Comparison of ENCODE assay signal across 17 mouse cellular contexts in the genomic region with DNA sequence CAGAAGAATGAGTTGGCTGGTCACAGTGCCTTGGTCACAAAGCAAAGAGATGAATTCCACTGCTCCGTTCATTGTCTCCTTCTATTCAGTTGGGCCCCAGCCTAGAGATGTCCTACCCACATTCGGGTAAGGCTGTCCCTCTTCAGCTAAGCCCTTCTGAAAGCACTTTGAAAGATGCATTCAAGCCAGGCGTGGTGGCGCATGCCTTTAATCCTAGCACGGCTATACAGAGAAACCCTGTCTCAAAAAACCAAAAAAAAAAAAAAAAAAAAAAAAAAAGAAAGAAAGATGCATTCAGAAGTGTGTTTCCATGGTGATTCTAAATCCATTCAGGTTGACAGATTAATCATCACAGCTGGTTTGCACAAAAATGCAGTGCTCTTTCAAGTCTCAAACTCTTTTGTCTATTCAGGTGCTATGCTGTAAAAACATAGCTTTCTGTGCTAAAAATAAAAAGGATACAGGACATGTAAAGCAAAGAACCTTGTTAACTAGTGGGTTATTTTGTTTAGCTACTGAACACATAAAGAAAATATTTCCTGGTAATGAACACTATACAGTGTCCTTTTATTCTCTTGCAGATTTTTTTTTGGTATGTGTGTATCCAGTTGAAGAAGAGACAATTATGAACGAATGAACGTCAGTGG. TPM values are rescaled to one million over a fixed set of nuclear protein-coding genes. Genes with fewer than 3 reads are reported as not detected.
DNase-seq lines count a peak whose midpoint lies in the region; ATAC-seq and TF ChIP-seq lines count a peak whose summit lies in the region.
"Had no signal": no experiment of that assay in that cellular context is flagged by ENCODE, and none has a peak within 500 bp of the region (broad histone marks: within the 10 kb centered on the region; RNA-seq: fewer than 3 reads in every experiment).

No protein-coding gene starts in this region.

- no peak overlapping the region for H3K4me2 ChIP-seq in hindbrain, embryonic 12.5 days (replicated peaks)
- H3K4me2 ChIP-seq in hindbrain, embryonic 13.5 days, result no peak overlapping the region
- 0 out of 2 replicates have a peak overlapping the region, but pooled peaks have one; percentile 5 for H3K4me2 ChIP-seq in forebrain, embryonic 11.5 days (ENCODE audit: low read depth, low read length, severe bottlenecking)
- H3K4me2 ChIP-seq in liver, postnatal 0 days (ENCODE audit: low read depth, low read length), result no peak overlapping the region
- H3K4me2 ChIP-seq: limb, embryonic 15.5 days; neural tube, embryonic 13.5 days had no signal

- WGBS in hindbrain, embryonic 12.5 days, result 29% methylated on average over 7 of the region's 7 CpGs
- WGBS in hindbrain, embryonic 13.5 days, result 19% methylated on average over 7 of the region's 7 CpGs
- 21% methylated on average over 7 of the region's 7 CpGs for WGBS in forebrain, embryonic 11.5 days
- WGBS in liver, postnatal 0 days (ENCODE audit: insufficient replicate concordance), result 81% methylated on average over 7 of the region's 7 CpGs

- no peak overlapping the region for H3K4me3 ChIP-seq in hindbrain, embryonic 12.5 days
- H3K4me3 ChIP-seq in hindbrain, embryonic 13.5 days, result no peak overlapping the region
- no peak overlapping the region for H3K4me3 ChIP-seq in forebrain, embryonic 11.5 days (ENCODE audit: low read depth, low read length)
- no peak overlapping the region for H3K4me3 ChIP-seq in liver, postnatal 0 days (ENCODE audit: low read depth, low read length)
- H3K4me3 ChIP-seq: gastrocnemius, adult 2 months; limb, embryonic 15.5 days; neural tube, embryonic 13.5 days had no signal

- no peak for TF ChIP-seq CTCF in liver, postnatal 0 days (IDR thresholded peaks at IDR 0.05; ENCODE audit: low read depth)

- peak; percentile 75 for ATAC-seq in hindbrain, embryonic 12.5 days (ENCODE audit: low FRiP score)
- no peak for ATAC-seq in hindbrain, embryonic 13.5 days (ENCODE audit: low FRiP score)
- ATAC-seq in forebrain, embryonic 11.5 days (replicated peaks; ENCODE audit: low FRiP score), result peak; percentile 96
- peak; percentile 46 for ATAC-seq in inflammation-experienced regulatory T-cells, adult 6 months
- ATAC-seq in liver, postnatal 0 days, result no peak

- TF ChIP-seq EP300 in liver, postnatal 0 days (IDR thresholded peaks at IDR 0.05; ENCODE audit: low read depth), result no peak

- no peak overlapping the region for H3K27ac ChIP-seq in hindbrain, embryonic 12.5 days
- no peak overlapping the region for H3K27ac ChIP-seq in hindbrain, embryonic 13.5 days
- H3K27ac ChIP-seq in forebrain, embryonic 11.5 days (ENCODE audit: low read depth, low read length), result peak overlapping the region; percentile 69
- no peak overlapping the region for H3K27ac ChIP-seq in liver, postnatal 0 days (ENCODE audit: low read depth)
- H3K27ac ChIP-seq: gastrocnemius, adult 2 months; limb, embryonic 15.5 days; neural tube, embryonic 13.5 days had no signal

- H3K36me3 ChIP-seq in hindbrain, embryonic 12.5 days, result no peaks in the 10 kb centered on the region
- H3K36me3 ChIP-seq in hindbrain, embryonic 13.5 days, result no peaks in the 10 kb centered on the region
- no peaks in the 10 kb centered on the region for H3K36me3 ChIP-seq in forebrain, embryonic 11.5 days (ENCODE audit: control insufficient read depth, insufficient read depth, low read length)
- no peaks in the 10 kb centered on the region for H3K36me3 ChIP-seq in liver, postnatal 0 days (replicated peaks; ENCODE audit: insufficient read depth, low read length)
- H3K36me3 ChIP-seq: limb, embryonic 15.5 days; neural tube, embryonic 13.5 days had no signal

- H3K27me3 ChIP-seq in hindbrain, embryonic 12.5 days, result no peaks in the 10 kb centered on the region
- no peaks in the 10 kb centered on the region for H3K27me3 ChIP-seq in hindbrain, embryonic 13.5 days
- no peaks in the 10 kb centered on the region for H3K27me3 ChIP-seq in forebrain, embryonic 11.5 days (ENCODE audit: control insufficient read depth, insufficient read depth, low read length)
- H3K27me3 ChIP-seq in liver, postnatal 0 days (ENCODE audit: insufficient read depth, low read length), result no peaks in the 10 kb centered on the region
- H3K27me3 ChIP-seq: limb, embryonic 15.5 days; neural tube, embryonic 13.5 days had no signal

- DNase-seq in forebrain, embryonic 11.5 days (ENCODE audit: low spot score), result peak; percentile 72
- no peak for DNase-seq in thymus, postnatal 4 days
- DNase-seq in kidney, adult 18-20 months, result no peak
- DNase-seq in liver, postnatal 0 days, result no peak
- DNase-seq: cerebellum, adult 2 months; gastrocnemius, adult 2 months; heart, adult 18-20 months; kidney, postnatal 14 days; layer of hippocampus, adult 9-11 months; lung, adult 18-20 months; lung, postnatal 36 days; thymus, postnatal 25 days had no signal

- H3K9me3 ChIP-seq in hindbrain, embryonic 12.5 days (replicated peaks), result no peaks in the 10 kb centered on the region
- no peaks in the 10 kb centered on the region for H3K9me3 ChIP-seq in hindbrain, embryonic 13.5 days
- H3K9me3 ChIP-seq in forebrain, embryonic 11.5 days (ENCODE audit: control insufficient read depth, low read length), result no peaks in the 10 kb centered on the region
- no peaks in the 10 kb centered on the region for H3K9me3 ChIP-seq in liver, postnatal 0 days (ENCODE audit: low read length)
- H3K9me3 ChIP-seq: limb, embryonic 15.5 days; neural tube, embryonic 13.5 days had no signal

- H3K4me1 ChIP-seq in hindbrain, embryonic 12.5 days, result no peaks in the 10 kb centered on the region
- H3K4me1 ChIP-seq in hindbrain, embryonic 13.5 days (replicated peaks), result no peaks in the 10 kb centered on the region; the same call in 1 of the 2 replicates
- H3K4me1 ChIP-seq in forebrain, embryonic 11.5 days (replicated peaks; ENCODE audit: control insufficient read depth, insufficient read depth, low read length), result no peaks in the 10 kb centered on the region; the same call in 1 of the 2 replicates
- H3K4me1 ChIP-seq in liver, postnatal 0 days (ENCODE audit: insufficient read depth), result no peaks in the 10 kb centered on the region
- H3K4me1 ChIP-seq: limb, embryonic 15.5 days; neural tube, embryonic 13.5 days had no signal

- H3K9ac ChIP-seq in hindbrain, embryonic 12.5 days, result no peak overlapping the region
- no peak overlapping the region for H3K9ac ChIP-seq in hindbrain, embryonic 13.5 days
- H3K9ac ChIP-seq in forebrain, embryonic 11.5 days (ENCODE audit: low read length), result no peak overlapping the region
- no peak overlapping the region for H3K9ac ChIP-seq in liver, postnatal 0 days (replicated peaks)
- H3K9ac ChIP-seq: limb, embryonic 15.5 days; neural tube, embryonic 13.5 days had no signal

RNA-seq across cellular contexts. Expression of a gene that starts 8.9 kb away (rescaled TPM):
- polyA plus RNA-seq in hindbrain, embryonic 12.5 days (2016; fragmentation: Nextera tagmentation; extraction: Ambion mirVana), result 53.6 and 54.5 TPM in 2 replicates
- 64.5 and 64.6 TPM in 2 replicates for polyA plus RNA-seq in hindbrain, embryonic 13.5 days (2015; fragmentation: Nextera tagmentation; extraction: Ambion mirVana)
- polyA plus RNA-seq in forebrain, embryonic 11.5 days (2014; fragmentation: Nextera tagmentation; extraction: Ambion mirVana), result 37.6 and 41.4 TPM in 2 replicates
- polyA plus RNA-seq in inflammation-experienced regulatory T-cells, adult 6 months (2017; shearing (Covaris generic)), result 10 to 100 TPM; 47.4 to 75.2 (median 62.0) TPM
- polyA plus RNA-seq in liver, postnatal 0 days (2015; fragmentation: Nextera tagmentation; extraction: Ambion mirVana), result 7.4 and 10.6 TPM in 2 replicates

RNA-seq across cellular contexts. Expression of a gene that starts 19.4 kb away (rescaled TPM):
- 25.1 and 25.3 TPM in 2 replicates for polyA plus RNA-seq in hindbrain, embryonic 12.5 days (2016; fragmentation: Nextera tagmentation; extraction: Ambion mirVana)
- polyA plus RNA-seq in hindbrain, embryonic 13.5 days (2015; fragmentation: Nextera tagmentation; extraction: Ambion mirVana), result 20.4 and 22.3 TPM in 2 replicates
- 31.2 and 33.6 TPM in 2 replicates for polyA plus RNA-seq in forebrain, embryonic 11.5 days (2014; fragmentation: Nextera tagmentation; extraction: Ambion mirVana)
- polyA plus RNA-seq in inflammation-experienced regulatory T-cells, adult 6 months (2017; shearing (Covaris generic)), result 10 to 100 TPM; 24.6 to 33.4 (median 32.3) TPM
- polyA plus RNA-seq in liver, postnatal 0 days (2015; fragmentation: Nextera tagmentation; extraction: Ambion mirVana), result 15.2 and 15.7 TPM in 2 replicates

RNA-seq across cellular contexts. Expression of a gene that starts 27.5 kb away (rescaled TPM):
- 270 and 291 TPM in 2 replicates for polyA plus RNA-seq in hindbrain, embryonic 12.5 days (2016; fragmentation: Nextera tagmentation; extraction: Ambion mirVana)
- polyA plus RNA-seq in hindbrain, embryonic 13.5 days (2015; fragmentation: Nextera tagmentation; extraction: Ambion mirVana), result 252 and 255 TPM in 2 replicates
- polyA plus RNA-seq in forebrain, embryonic 11.5 days (2014; fragmentation: Nextera tagmentation; extraction: Ambion mirVana), result 332 and 372 TPM in 2 replicates
- 100 to 1,000 TPM; 229 to 302 (median 268) TPM for polyA plus RNA-seq in inflammation-experienced regulatory T-cells, adult 6 months (2017; shearing (Covaris generic))
- 61.8 and 64.2 TPM in 2 replicates for polyA plus RNA-seq in liver, postnatal 0 days (2015; fragmentation: Nextera tagmentation; extraction: Ambion mirVana)

Comparison
In these comparisons a context has a peak if more than half of its experiments do, and no peak if none do; other contexts are left out.
1. ATAC-seq: peak in hindbrain, embryonic 12.5 days (single experiment), forebrain, embryonic 11.5 days (single experiment) and inflammation-experienced regulatory T-cells, adult 6 months (single experiment); none in hindbrain, embryonic 13.5 days (single experiment) and liver, postnatal 0 days (single experiment).